Mouse (Mus musculus): Measurements from ENCODE around the gene Olfr1507. TPM values are rescaled to one million over a fixed set of nuclear protein-coding genes. Genes with fewer than 3 reads are reported as not detected.

Gene Olfr1507
- total RNA-seq (2021): not detected

GRCm38 (mm10) chr14:52495516-52495915, at the start of gene Olfr1507:
Gene Olfr1507 (minus strand): TSS chr14:52495749.
- intact Hi-C loops (cut with DNase I): no loop called here
- DNase-seq (ENCODE audit: low spot score in 2 of 2): no peak

GRCm38 (mm10) chr14:52533336-52533735, 37.8 kb upstream of the Olfr1507 start:
- peak in 1 of 2 experiments; percentile 5 for DNase-seq (ENCODE audit: low spot score in 2 of 2)
- intact Hi-C loops (cut with DNase I): no loop called here

- intact Hi-C loops (cut with DNase I): no loop called here
- no peak for DNase-seq (ENCODE audit: low spot score in 2 of 2)
Measured at GRCm38 (mm10) chr14:52524952-52525351, 29.4 kb upstream of the Olfr1507 start.

GRCm38 (mm10) chr14:52467395-52467794, 28.2 kb downstream of the Olfr1507 start, which contains the start of gene Olfr1508:
Gene Olfr1508 (minus strand): TSS chr14:52467495.
- intact Hi-C loops (cut with DNase I): no loop called here
- DNase-seq (ENCODE audit: low spot score in 2 of 2): no peak

- intact Hi-C loops (cut with DNase I): no loop called here
- no peak for DNase-seq (ENCODE audit: low spot score in 2 of 2)
Measured at GRCm38 (mm10) chr14:52465738-52466137, 29.8 kb downstream of the Olfr1507 start.

GRCm38 (mm10) chr14:52461928-52462327, 33.6 kb downstream of the Olfr1507 start:
- intact Hi-C loops (cut with DNase I): no loop called here
- no peak for DNase-seq (ENCODE audit: low spot score in 2 of 2)

GRCm38 (mm10) chr14:52451138-52451537, 44.4 kb downstream of the Olfr1507 start:
- DNase-seq (ENCODE audit: low spot score in 2 of 2): no peak
- intact Hi-C loops (cut with DNase I): no loop called here

- intact Hi-C loops (cut with DNase I): no loop called here
- no peak for DNase-seq (ENCODE audit: low spot score in 2 of 2)
Measured at GRCm38 (mm10) chr14:52442690-52443089, 52.9 kb downstream of the Olfr1507 start, which contains the start of gene Olfr1509. Gene Olfr1509 (plus strand): TSS chr14:52442990.

Other genes with a start within 250 kb of the Olfr1507 start
- gene Chd8, start 238.0 kb downstream of the Olfr1507 start, total RNA-seq (2021): 100 to 1,000 TPM in 1 of 2 experiments, 10 to 100 TPM in 1; 99.3 to 148 TPM
- 10 to 100 TPM; 58.6 to 68.3 TPM for gene Tox4, start 216.6 kb downstream of the Olfr1507 start, total RNA-seq (2021)
- gene Rab2b, start 216.2 kb downstream of the Olfr1507 start, total RNA-seq (2021): 10 to 100 TPM; 35.9 to 36.2 TPM
- gene Mettl3, start 190.6 kb downstream of the Olfr1507 start, total RNA-seq (2021): 10 to 100 TPM; 26.4 to 49.8 TPM
- gene Sall2, start 167.0 kb downstream of the Olfr1507 start, total RNA-seq (2021): 10 to 100 TPM; 29.1 to 32.9 TPM
- gene Olfr1513, start 139.3 kb downstream of the Olfr1507 start, total RNA-seq (2021): not detected
- not detected for gene Olfr1512, start 116.6 kb downstream of the Olfr1507 start, total RNA-seq (2021)
- gene Olfr1511, start 98.4 kb downstream of the Olfr1507 start, total RNA-seq (2021): not detected
- not detected for gene Olfr1510, start 81.4 kb downstream of the Olfr1507 start, total RNA-seq (2021)
- gene Olfr1509, start 52.8 kb downstream of the Olfr1507 start, total RNA-seq (2021): not detected
- not detected for gene Olfr1508, start 28.3 kb downstream of the Olfr1507 start, total RNA-seq (2021)

All from left cerebral cortex, postnatal 36 days (tissue).